Mouse (Mus musculus) forebrain, embryonic 10.5 days (tissue): ENCODE measurements around the gene Slc26a5. TPM values are rescaled to one million over a fixed set of nuclear protein-coding genes. Genes with fewer than 3 reads are reported as not detected.
A peak's percentile ranks its signal among the peaks of the same experiment; 100 is the strongest.

Experiments
- DNase-seq: peaks from one replicate; pipeline ENCODE4 v3.0.0-alpha.2; 2017; ENCODE audit warnings: low spot score; ENCODE audit errors: extremely low spot score
- H3K27ac ChIP-seq: fragments of 300-500 bp; sonication (generic); 2 replicates; pipeline ENCODE4 v1.5.1; 2016; ENCODE audit warnings: mild to moderate bottlenecking
- H3K27me3 ChIP-seq: fragments of 300-500 bp; sonication (generic); 2 replicates; pipeline ENCODE4 v1.6.1; 2016; ENCODE audit warnings: mild to moderate bottlenecking; ENCODE audit not compliant: poor library complexity, severe bottlenecking
- H3K36me3 ChIP-seq: fragments of 300-500 bp; sonication (generic); replicated peaks from 2 replicates; pipeline ENCODE4 v1.6.1; 2016; ENCODE audit warnings: mild to moderate bottlenecking, moderate library complexity
- H3K4me1 ChIP-seq: fragments of 300-500 bp; sonication (generic); 2 replicates; pipeline ENCODE4 v1.6.1; 2016
- H3K4me3 ChIP-seq: fragments of 300-500 bp; sonication (generic); 2 replicates; pipeline ENCODE4 v1.5.1; 2016; ENCODE audit warnings: mild to moderate bottlenecking, moderate library complexity
- H3K9me3 ChIP-seq: fragments of 300-500 bp; sonication (generic); 2 replicates; pipeline ENCODE4 v1.6.1; 2016; ENCODE audit warnings: mild to moderate bottlenecking, moderate library complexity
- WGBS: fragments of 180-500 bp; shearing (Covaris S2); methylation state at CpG from one replicate; pipeline ENCODE4 v1.1.7; 2016; 5-methylcytosine and 5-hydroxymethylcytosine counted together
- polyA plus RNA-seq: library from polyadenylated mRNA; unstranded; fragments of >200 nt; fragmentation: Nextera tagmentation; extraction: Ambion mirVana; gene quantifications from 2 replicates; pipeline ENCODE4 v1.2.1, GENCODE M21; 2016

Slc26a5 gene
- polyA plus RNA-seq, 1 experiment from 2014 or later = 0.32 TPM

DNA sequence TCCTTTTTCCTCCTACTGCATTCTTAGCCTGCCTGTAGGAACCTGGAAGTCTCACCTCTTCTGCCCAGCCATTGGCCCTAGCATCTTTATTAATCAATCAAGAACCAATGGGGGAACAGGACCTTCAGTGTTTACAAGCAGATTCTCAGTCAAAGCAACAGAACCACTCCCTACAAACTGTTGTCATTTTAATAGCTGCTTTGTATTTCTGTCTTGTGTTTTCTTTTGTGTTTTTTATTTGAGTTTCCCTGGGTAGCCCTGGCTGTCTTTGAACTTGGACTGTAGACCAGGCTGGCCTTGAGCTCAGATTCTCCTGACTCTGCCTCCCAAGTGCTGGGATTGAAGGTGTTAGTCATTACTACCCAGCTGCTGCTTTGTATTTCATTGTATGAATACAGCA lies 73.2 kb downstream of the Slc26a5 start:
- no peaks in the 10 kb centered on the region for H3K9me3 ChIP-seq
- H3K27me3 ChIP-seq = no peaks in the 10 kb centered on the region
- H3K4me3 ChIP-seq = no peak overlapping the region
- no peak for DNase-seq
- H3K27ac ChIP-seq = no peak overlapping the region
- peaks cover 24% of the 10 kb centered on the region for H3K4me1 ChIP-seq
- peaks cover 62% of the 10 kb centered on the region for H3K36me3 ChIP-seq

- no peaks in the 10 kb centered on the region for H3K27me3 ChIP-seq
- 84% methylated on average over 5 of the region's 5 CpGs for WGBS
- no peaks in the 10 kb centered on the region for H3K9me3 ChIP-seq
- H3K4me1 ChIP-seq = peaks cover 40% of the 10 kb centered on the region
- peaks cover 39% of the 10 kb centered on the region for H3K36me3 ChIP-seq
- DNase-seq = no peak
- H3K4me3 ChIP-seq = no peak overlapping the region
- H3K27ac ChIP-seq = no peak overlapping the region
Measured at GRCm38 (mm10) chr5:21789061-21789460, 76.3 kb downstream of the Slc26a5 start.

DNA sequence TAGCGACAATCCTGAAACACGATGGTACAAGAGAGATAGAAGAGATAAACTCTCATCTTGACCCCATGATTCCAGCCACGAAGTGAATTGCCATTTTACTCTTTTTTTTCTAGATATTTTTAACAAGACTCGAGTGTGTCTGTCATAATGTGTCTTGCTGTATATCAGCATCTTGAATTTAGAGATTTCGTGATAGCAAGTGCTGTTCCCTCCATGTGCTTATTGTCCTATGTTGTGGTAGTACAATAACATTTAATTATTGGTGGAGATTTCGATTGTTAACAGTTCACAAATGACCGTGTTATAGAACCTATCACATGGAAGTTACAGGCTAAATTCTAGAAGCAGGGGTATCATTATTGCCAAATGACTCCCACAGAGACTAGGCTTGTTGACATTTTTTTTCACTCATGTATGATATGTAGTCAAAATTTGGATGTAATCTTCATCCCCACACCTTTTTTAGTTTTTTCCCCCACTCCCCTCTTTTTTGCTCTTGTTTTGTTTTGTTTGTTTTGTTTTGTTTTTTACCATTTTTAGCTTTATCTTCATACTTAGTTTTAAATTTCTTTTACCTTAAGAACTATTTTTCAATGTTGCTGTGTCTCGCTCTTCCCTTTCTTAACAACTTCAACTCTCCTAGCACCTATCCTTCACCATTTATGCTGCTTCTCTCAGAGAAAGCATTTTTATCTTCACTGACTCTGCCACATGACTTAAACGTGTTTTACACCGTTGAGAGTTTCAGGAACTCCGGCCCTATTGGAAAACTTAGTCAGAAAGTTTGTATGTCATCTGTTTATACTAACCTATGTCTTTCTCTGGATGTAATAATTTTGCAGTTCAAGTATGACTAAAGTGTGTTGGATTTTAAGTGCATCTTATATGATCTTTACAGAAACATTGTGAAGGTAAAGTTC lies 78.0 kb downstream of the Slc26a5 start:
- no peak for DNase-seq
- Histone ChIP-seq H3K27me3 (no peaks in the 10 kb centered on the region), H3K9me3 (no peaks in the 10 kb centered on the region), H3K4me3 (peak overlapping the region; percentile 69), H3K27ac (peak overlapping the region; percentile 94), H3K4me1 (peaks cover 48% of the 10 kb centered on the region), H3K36me3 (peaks cover 46% of the 10 kb centered on the region)
- WGBS = 42% methylated on average over 11 of the region's 11 CpGs

GRCm38 (mm10) chr5:21786258-21787185 lies 78.9 kb downstream of the Slc26a5 start:
- H3K9me3 ChIP-seq = no peaks in the 10 kb centered on the region
- DNase-seq = peak; percentile 97
- peak overlapping the region; percentile 94 for H3K27ac ChIP-seq
- no peaks in the 10 kb centered on the region for H3K27me3 ChIP-seq
- H3K4me1 ChIP-seq = peaks cover 48% of the 10 kb centered on the region
- H3K4me3 ChIP-seq = peak overlapping the region; percentile 69
- 2% methylated on average over 51 of the region's 51 CpGs for WGBS
- peaks cover 47% of the 10 kb centered on the region for H3K36me3 ChIP-seq

DNA sequence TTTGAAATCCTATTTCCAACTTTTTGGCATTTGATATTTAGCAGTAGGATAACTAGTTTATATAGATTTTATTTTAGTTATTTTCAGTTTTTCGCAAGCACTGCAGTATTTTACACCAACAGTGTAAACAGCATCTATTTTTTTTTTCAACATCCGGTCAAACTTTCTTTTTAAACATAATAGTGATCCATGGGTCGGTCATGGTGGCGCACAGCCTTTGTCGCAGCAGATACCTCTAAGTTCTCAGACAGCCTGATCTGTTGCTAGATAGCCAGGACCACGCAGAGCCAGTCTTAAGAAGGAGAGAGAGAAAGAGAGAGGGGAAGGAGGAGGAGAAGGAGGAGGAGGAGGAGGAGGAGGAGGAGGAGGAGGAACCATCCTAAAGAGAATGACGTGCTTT lies 79.6 kb downstream of the Slc26a5 start:
- H3K27me3 ChIP-seq = no peaks in the 10 kb centered on the region
- peak overlapping the region; percentile 69 for H3K4me3 ChIP-seq
- H3K9me3 ChIP-seq = no peaks in the 10 kb centered on the region
- WGBS = 79% methylated on average over 7 of the region's 7 CpGs
- H3K4me1 ChIP-seq = peaks cover 48% of the 10 kb centered on the region
- no peak for DNase-seq
- H3K36me3 ChIP-seq = peaks cover 48% of the 10 kb centered on the region
- peak overlapping the region; percentile 94; the same call in 1 of the 2 replicates for H3K27ac ChIP-seq

- Histone ChIP-seq H3K4me1 (peaks cover 48% of the 10 kb centered on the region), H3K36me3 (peaks cover 50% of the 10 kb centered on the region), H3K27ac (peak within 1 kb of the TSS; percentile 94), H3K4me3 (peak within 1 kb of the TSS; percentile 69), H3K27me3 (no peaks in the 10 kb centered on the region), H3K9me3 (no peaks in the 10 kb centered on the region)
- WGBS = 0% methylated on average over 37 of the region's 37 CpGs
- DNase-seq = peak; percentile 88
Measured at GRCm38 (mm10) chr5:21785053-21785452, 80.4 kb downstream of the Slc26a5 start, which contains the start of the genes Dnajc2 and Psmc2. Dnajc2 (minus strand) TSS chr5:21785251. Psmc2 (plus strand) TSS chr5:21785283.

- Histone ChIP-seq H3K9me3 (no peaks in the 10 kb centered on the region), H3K4me3 (peak overlapping the region; percentile 69), H3K4me1 (peaks cover 46% of the 10 kb centered on the region), H3K27me3 (no peaks in the 10 kb centered on the region), H3K36me3 (peaks cover 50% of the 10 kb centered on the region), H3K27ac (peak overlapping the region; percentile 93)
- WGBS = under 1% methylated on average over 51 of the region's 51 CpGs
- DNase-seq = no peak
Measured at GRCm38 (mm10) chr5:21784161-21785052, 81.0 kb downstream of the Slc26a5 start.

GRCm38 (mm10) chr5:21776491-21776890 lies 88.9 kb downstream of the Slc26a5 start:
- no peak for DNase-seq
- H3K36me3 ChIP-seq = peaks cover 88% of the 10 kb centered on the region

DNA sequence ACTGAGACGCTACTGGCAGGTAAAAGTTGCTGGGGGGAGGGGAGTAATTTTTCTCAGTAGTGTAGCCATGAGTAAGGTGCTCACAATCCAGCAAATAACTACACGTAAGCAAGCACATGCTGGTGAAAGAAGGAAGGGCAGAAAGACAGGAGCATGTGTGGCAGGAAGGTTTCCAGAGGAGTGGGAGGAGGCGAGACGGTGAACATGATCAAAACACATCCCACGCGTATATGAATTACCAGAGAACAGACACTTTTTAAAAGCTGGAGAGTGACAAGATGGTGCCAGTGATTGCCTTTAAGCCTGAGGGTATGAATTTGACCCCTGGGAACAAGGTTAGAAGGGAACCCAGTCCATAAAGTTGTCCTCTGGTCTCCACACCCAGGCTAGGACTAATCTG lies 95.6 kb downstream of the Slc26a5 start:
- DNase-seq = no peak
- Histone ChIP-seq H3K4me1 (no peaks in the 10 kb centered on the region), H3K9me3 (no peaks in the 10 kb centered on the region), H3K36me3 (peaks cover 83% of the 10 kb centered on the region), H3K27ac (no peak overlapping the region), H3K27me3 (no peaks in the 10 kb centered on the region), H3K4me3 (no peak overlapping the region)
- 91% methylated on average over 6 of the region's 6 CpGs for WGBS

More at GRCm38 (mm10) chr5:21776491-21776890, 88.9 kb downstream of the Slc26a5 start:
- Histone ChIP-seq H3K9me3 (no peaks in the 10 kb centered on the region), H3K27me3 (no peaks in the 10 kb centered on the region), H3K4me3 (no peak overlapping the region), H3K27ac (no peak overlapping the region), H3K4me1 (no peaks in the 10 kb centered on the region)
- 94% methylated on average over 6 of the region's 6 CpGs for WGBS

- Histone ChIP-seq H3K9me3 (no peaks in the 10 kb centered on the region), H3K27me3 (no peaks in the 10 kb centered on the region), H3K27ac (no peak overlapping the region), H3K4me3 (no peak overlapping the region), H3K4me1 (no peaks in the 10 kb centered on the region), H3K36me3 (peaks cover 83% of the 10 kb centered on the region)
- DNase-seq = no peak
- 90% methylated on average over 4 of the region's 4 CpGs for WGBS
Measured at GRCm38 (mm10) chr5:21768506-21768905, 96.9 kb downstream of the Slc26a5 start.
